Mouse (Mus musculus) midbrain, postnatal 0 days (tissue): ENCODE measurements at regions not wholly inside any gene's neighbourhood (a gene's known extent, or its start where the extent isn't known, plus 50 kb on each side); places are given as distances from the start of the nearest gene placed in this dataset.

Source experiments
- ATAC-seq: fragments of 200-750 bp; cut with Nextera tagmentation; 2 replicates; pipeline ENCODE4 v1.8.0; 2017; ENCODE audit warnings: moderate number of reproducible peaks, mild to moderate bottlenecking, moderate TSS enrichment, moderate library complexity; ENCODE audit not compliant: low FRiP score
- DNase-seq: peaks from one replicate; pipeline ENCODE4 v3.0.0-alpha.2; 2015; ENCODE audit warnings: low spot score
- H3K27ac ChIP-seq: fragments of 300-500 bp; sonication (generic); 2 replicates; pipeline ENCODE4 v1.5.1; 2014; ENCODE audit warnings: low read depth, mild to moderate bottlenecking, low read length, mixed read lengths
- H3K27me3 ChIP-seq: fragments of 300-500 bp; sonication (generic); 2 replicates; pipeline ENCODE4 v1.6.1; 2014; ENCODE audit warnings: low read length, control low read depth, mixed read lengths; ENCODE audit not compliant: insufficient read depth
- H3K36me3 ChIP-seq: fragments of 300-500 bp; sonication (generic); 2 replicates; pipeline ENCODE4 v1.6.1; 2014; ENCODE audit warnings: low read length, control low read depth, mixed read lengths; ENCODE audit not compliant: insufficient read depth
- H3K4me1 ChIP-seq: fragments of 300-500 bp; sonication (generic); 2 replicates; pipeline ENCODE4 v1.6.1; 2014; ENCODE audit warnings: mild to moderate bottlenecking, control low read depth, antibody characterized with exemption, low read length, mixed read lengths; ENCODE audit not compliant: insufficient read depth
- H3K4me2 ChIP-seq: fragments of 300-500 bp; sonication (generic); 2 replicates; pipeline ENCODE4 v1.6.1; 2014; ENCODE audit warnings: low read depth, mild to moderate bottlenecking, low read length, mixed read lengths; ENCODE audit not compliant: poor library complexity, severe bottlenecking
- H3K4me3 ChIP-seq: fragments of 300-500 bp; sonication (generic); 2 replicates; pipeline ENCODE4 v1.5.1; 2014; ENCODE audit warnings: low read depth, mild to moderate bottlenecking, low read length, moderate library complexity
- H3K9ac ChIP-seq: fragments of 300-500 bp; sonication (generic); replicated peaks from 2 replicates; pipeline ENCODE4 v1.6.1; 2014; ENCODE audit warnings: mild to moderate bottlenecking, low read length, moderate library complexity, mixed read lengths; ENCODE audit not compliant: poor library complexity, severe bottlenecking
- H3K9me3 ChIP-seq: fragments of 300-500 bp; sonication (generic); 2 replicates; pipeline ENCODE4 v1.6.1; 2016; ENCODE audit warnings: low read length, control low read depth
- CTCF ChIP-seq: IDR thresholded peaks from 2 replicates; pipeline ENCODE4 v1.5.1; 2016; ENCODE audit warnings: antibody characterized with exemption, mild to moderate bottlenecking
- WGBS: fragments of 180-500 bp; shearing (Covaris S2); extraction: QIAGEN DNeasy Blood & Tissue Kit; methylation state at CpG from one replicate; pipeline ENCODE4 v1.1.7; 2014; 5-methylcytosine and 5-hydroxymethylcytosine counted together

- Histone ChIP-seq H3K9me3 (no peaks in the 10 kb centered on the region), H3K9ac (no peak overlapping the region), H3K4me1 (no peaks in the 10 kb centered on the region), H3K4me2 (no peak overlapping the region), H3K4me3 (no peak overlapping the region), H3K27ac (no peak overlapping the region), H3K27me3 (no peaks in the 10 kb centered on the region), H3K36me3 (no peaks in the 10 kb centered on the region)
- 69% methylated on average over 5 of the region's 5 CpGs for WGBS
- DNase-seq (peak; percentile 20), ATAC-seq (no peak)
- TF ChIP-seq CTCF = no peak
Measured at GRCm38 (mm10) chr11:42903459-42904012, 132.0 kb upstream of the Gm9972 start.

DNA sequence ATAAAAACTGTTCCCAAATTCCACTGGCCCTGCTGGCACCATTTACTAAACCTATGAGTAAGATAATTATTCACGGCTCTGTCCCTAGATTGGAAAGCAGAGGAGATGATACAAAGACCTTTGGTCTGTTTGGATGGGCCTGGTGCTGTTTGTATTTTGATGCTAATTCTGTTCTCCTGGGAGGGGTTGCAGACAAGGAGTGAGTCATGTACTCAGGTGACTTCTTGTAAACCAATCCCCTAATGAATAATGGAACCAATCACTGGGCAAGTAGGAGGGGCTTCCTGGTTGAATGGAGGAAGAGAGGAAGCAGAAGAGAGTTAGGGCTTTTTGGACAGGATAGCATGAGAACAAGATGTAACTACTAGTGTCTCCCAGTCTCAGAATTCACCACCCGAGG, 130.0 kb upstream of the Gm9972 start:
- H3K9me3 ChIP-seq = no peaks in the 10 kb centered on the region
- TF ChIP-seq CTCF = no peak
- H3K4me1 ChIP-seq = no peaks in the 10 kb centered on the region
- H3K9ac ChIP-seq = no peak overlapping the region
- no peaks in the 10 kb centered on the region for H3K36me3 ChIP-seq
- H3K4me3 ChIP-seq = no peak overlapping the region
- WGBS = 82% methylated on average over 2 of the region's 2 CpGs
- no peak overlapping the region for H3K4me2 ChIP-seq
- H3K27ac ChIP-seq = no peak overlapping the region
- DNase-seq = no peak
- ATAC-seq = no peak
- no peaks in the 10 kb centered on the region for H3K27me3 ChIP-seq

DNA sequence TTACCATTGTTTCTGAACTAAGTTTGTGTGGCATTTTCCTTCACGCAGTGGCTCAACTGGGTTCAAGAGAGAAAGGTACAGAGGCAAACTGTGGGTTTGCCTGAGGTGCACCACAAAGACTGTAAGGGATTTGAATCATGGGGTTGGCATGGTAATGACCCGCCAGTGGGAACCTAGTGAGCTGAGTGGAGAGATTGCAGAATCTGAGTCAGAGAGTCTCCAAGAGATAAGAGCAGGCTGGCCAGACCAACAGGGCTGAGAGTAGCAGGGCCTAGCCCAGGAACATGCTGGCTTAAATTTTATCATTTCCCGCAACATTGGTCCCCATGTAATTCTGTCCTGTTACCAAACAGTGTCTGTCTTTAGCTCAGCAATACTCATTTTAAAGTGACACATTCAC, 129.5 kb upstream of the Gm9972 start:
- Histone ChIP-seq H3K36me3 (no peaks in the 10 kb centered on the region), H3K27ac (no peak overlapping the region), H3K27me3 (no peaks in the 10 kb centered on the region), H3K9ac (no peak overlapping the region), H3K4me3 (no peak overlapping the region), H3K9me3 (no peaks in the 10 kb centered on the region), H3K4me1 (no peaks in the 10 kb centered on the region), H3K4me2 (no peak overlapping the region)
- TF ChIP-seq CTCF = no peak
- no peak for ATAC-seq
- DNase-seq = no peak
- 91% methylated on average over 3 of the region's 3 CpGs for WGBS

GRCm38 (mm10) chr11:42916421-42917181, 118.9 kb upstream of the Gm9972 start:
- Histone ChIP-seq H3K4me1 (no peaks in the 10 kb centered on the region), H3K9ac (no peak overlapping the region), H3K9me3 (no peaks in the 10 kb centered on the region), H3K4me3 (no peak overlapping the region), H3K27ac (no peak overlapping the region), H3K36me3 (no peaks in the 10 kb centered on the region), H3K4me2 (no peak overlapping the region), H3K27me3 (no peaks in the 10 kb centered on the region)
- no peak for DNase-seq
- no peak for TF ChIP-seq CTCF
- no peak for ATAC-seq
- 54% methylated on average over 2 of the region's 2 CpGs for WGBS

DNA sequence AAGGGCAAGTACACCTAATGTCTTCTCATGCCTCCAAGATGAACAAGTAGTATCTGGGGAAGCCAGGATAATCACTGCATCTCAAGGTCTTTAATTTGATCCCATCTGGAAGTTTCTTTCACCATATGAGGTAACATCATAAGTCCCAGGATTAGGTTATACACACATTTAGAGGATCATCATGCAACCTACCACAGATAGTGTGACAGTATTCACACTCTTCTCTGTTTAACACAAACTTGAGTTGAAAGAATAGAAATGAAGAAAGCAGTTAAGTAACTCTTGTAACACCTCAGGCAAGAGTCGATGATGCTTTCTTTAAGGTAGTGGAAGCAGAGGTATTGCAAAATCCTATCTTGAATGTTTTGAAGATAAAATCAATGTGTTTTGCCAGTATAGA, 116.3 kb upstream of the Gm9972 start:
- Histone ChIP-seq H3K4me1 (no peaks in the 10 kb centered on the region), H3K4me2 (no peak overlapping the region), H3K36me3 (no peaks in the 10 kb centered on the region), H3K27me3 (no peaks in the 10 kb centered on the region), H3K27ac (no peak overlapping the region), H3K9me3 (no peaks in the 10 kb centered on the region), H3K4me3 (no peak overlapping the region), H3K9ac (no peak overlapping the region)
- no peak for ATAC-seq
- WGBS = 92% methylated on average over 1 of the region's 1 CpGs
- no peak for DNase-seq
- no peak for TF ChIP-seq CTCF

- H3K4me2 ChIP-seq = no peak overlapping the region
- 84% methylated on average over 5 of the region's 5 CpGs for WGBS
- no peaks in the 10 kb centered on the region for H3K36me3 ChIP-seq
- DNase-seq = peak; percentile 78
- no peaks in the 10 kb centered on the region for H3K27me3 ChIP-seq
- no peaks in the 10 kb centered on the region for H3K9me3 ChIP-seq
- no peak overlapping the region for H3K27ac ChIP-seq
- no peak for TF ChIP-seq CTCF
- no peaks in the 10 kb centered on the region for H3K4me1 ChIP-seq
- no peak overlapping the region for H3K9ac ChIP-seq
- no peak for ATAC-seq
- no peak overlapping the region for H3K4me3 ChIP-seq
Measured at GRCm38 (mm10) chr11:42927156-42927555, 108.4 kb upstream of the Gm9972 start.
